Mouse (Mus musculus) MEL (cell line): ENCODE measurements around the gene Marf1.

ENCODE experiments used
- CTCF ChIP-seq, 3 experiments: IDR thresholded peaks in 2 of 3; conservative IDR thresholded peaks in 1 of 3; 2 replicates each; pipeline ENCODE4 v1.5.1; 2011 to 2012; ENCODE audit warnings: low read length in 3 of 3, low read depth in 2 of 3, mild to moderate bottlenecking in 2 of 3, improper control_type of control experiment in 1 of 3, inconsistent platforms in 1 of 3, mixed read lengths in 1 of 3, moderate library complexity in 1 of 3; ENCODE audit not compliant: control insufficient read depth in 1 of 3, insufficient read depth in 1 of 3, poor library complexity in 1 of 3, severe bottlenecking in 1 of 3
- GABPA ChIP-seq: IDR thresholded peaks from 2 replicates; pipeline ENCODE4 v1.6.1; 2012; ENCODE audit warnings: low read depth, mild to moderate bottlenecking, inconsistent platforms, low read length, improper control_type of control experiment, moderate library complexity
- GATA1 ChIP-seq: IDR thresholded peaks from 2 replicates; pipeline ENCODE4 v1.6.1; 2011; ENCODE audit warnings: low read depth, low read length, improper control_type of control experiment
- MAX ChIP-seq: IDR thresholded peaks from 2 replicates; pipeline ENCODE4 v1.6.1; 2011; ENCODE audit warnings: low read length, improper control_type of control experiment
- POLR2A ChIP-seq, 2 experiments: IDR thresholded peaks; 2 replicates each; pipeline ENCODE4 v1.6.1; 2011 to 2012; ENCODE audit warnings: low read length in 2 of 2, mild to moderate bottlenecking in 2 of 2, control low read depth in 1 of 2, improper control_type of control experiment in 1 of 2, low read depth in 1 of 2, moderate library complexity in 1 of 2; ENCODE audit not compliant: control insufficient read depth in 1 of 2, insufficient read depth in 1 of 2, poor library complexity in 1 of 2
- RCOR1 ChIP-seq: IDR thresholded peaks from 2 replicates; pipeline ENCODE4 v1.6.1; 2012; ENCODE audit warnings: low read depth, mild to moderate bottlenecking, inconsistent platforms, low read length, improper control_type of control experiment
- ZC3H11A ChIP-seq: IDR thresholded peaks from 2 replicates; pipeline ENCODE4 v1.6.1; 2012; ENCODE audit warnings: low read depth, mild to moderate bottlenecking, inconsistent platforms, low read length, improper control_type of control experiment
- ZKSCAN1 ChIP-seq: IDR thresholded peaks from 2 replicates; pipeline ENCODE4 v1.6.1; 2012; ENCODE audit warnings: low read depth, mild to moderate bottlenecking, inconsistent platforms, low read length, improper control_type of control experiment, moderate library complexity

DNA sequence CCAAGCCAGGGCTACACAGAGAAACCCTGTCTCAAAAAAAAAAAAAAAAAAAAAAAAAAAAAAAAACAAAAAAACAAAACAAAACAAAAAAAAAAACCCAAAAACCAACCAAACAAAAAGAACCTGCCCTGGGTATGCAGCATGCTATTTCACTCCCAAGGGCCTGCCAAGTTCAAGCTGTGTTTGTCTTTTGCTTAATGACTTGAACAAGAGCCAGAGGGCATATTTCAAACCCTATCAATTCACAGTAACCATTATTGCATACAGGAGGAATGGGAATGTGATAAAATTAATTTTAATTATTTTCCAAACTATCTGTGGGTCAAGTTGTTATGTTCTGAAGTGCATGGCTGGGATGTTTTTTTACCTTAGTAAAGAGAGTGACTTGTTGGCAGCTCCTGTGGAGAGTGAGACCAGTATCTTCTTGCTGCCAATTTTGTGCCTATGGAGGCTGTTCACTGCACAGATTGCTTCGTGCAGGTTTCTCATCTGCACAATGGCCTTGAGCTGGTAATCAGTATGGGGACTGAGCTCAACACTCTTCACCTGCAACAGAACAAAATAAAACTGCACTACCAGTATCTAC is 25.1 kb downstream of the Marf1 start:
- no peak for TF ChIP-seq CTCF (IDR thresholded peaks at IDR 0.05 in 2 of 3, conservative IDR thresholded peaks at IDR 0.05 in 1 of 3; ENCODE audit: control insufficient read depth in 1 of 3, insufficient read depth in 1 of 3, low read depth in 2 of 3, low read length in 3 of 3, poor library complexity in 1 of 3, severe bottlenecking in 1 of 3)
- TF ChIP-seq POLR2A (IDR thresholded peaks at IDR 0.05; ENCODE audit: control insufficient read depth in 1 of 2, insufficient read depth in 1 of 2, low read depth in 1 of 2, low read length in 2 of 2, poor library complexity in 1 of 2), result no peak
- no peak for TF ChIP-seq ZKSCAN1
- no peak for TF ChIP-seq RCOR1
- TF ChIP-seq GATA1, result no peak
- TF ChIP-seq ZC3H11A, result no peak
- TF ChIP-seq MAX, result no peak
- no peak for TF ChIP-seq GABPA
